Mouse (Mus musculus) forebrain, postnatal 0 days (tissue): Measurements from ENCODE around the gene Arhgap31. TPM values are rescaled to one million over a fixed set of nuclear protein-coding genes. Genes with fewer than 3 reads are reported as not detected.
A peak's percentile ranks its signal among the peaks of the same experiment; 100 is the strongest.

Source experiments
- ATAC-seq: fragments of 200-750 bp; cut with Nextera tagmentation; 2 replicates; pipeline ENCODE4 v1.8.0; 2017; ENCODE audit warnings: mild to moderate bottlenecking, moderate library complexity
- DNase-seq: peaks from one replicate; pipeline ENCODE4 v3.0.0-alpha.2; 2015
- H3K27ac ChIP-seq: fragments of 300-500 bp; sonication (generic); 2 replicates; pipeline ENCODE4 v1.5.1; 2014; ENCODE audit warnings: low read depth, mild to moderate bottlenecking, antibody characterized with exemption, low read length, moderate library complexity, mixed read lengths
- H3K27me3 ChIP-seq: fragments of 300-500 bp; sonication (generic); 2 replicates; pipeline ENCODE4 v1.6.1; 2014; ENCODE audit warnings: mild to moderate bottlenecking, low read length, mixed read lengths; ENCODE audit not compliant: insufficient read depth
- H3K36me3 ChIP-seq: fragments of 300-500 bp; sonication (generic); 2 replicates; pipeline ENCODE4 v1.6.1; 2014; ENCODE audit warnings: mild to moderate bottlenecking, moderate library complexity; ENCODE audit not compliant: insufficient read depth
- H3K4me1 ChIP-seq: fragments of 300-500 bp; sonication (generic); 2 replicates; pipeline ENCODE4 v1.6.1; 2014; ENCODE audit warnings: antibody characterized with exemption; ENCODE audit not compliant: insufficient read depth
- H3K4me2 ChIP-seq: fragments of 300-500 bp; sonication (generic); 2 replicates; pipeline ENCODE4 v1.6.1; 2014; ENCODE audit warnings: low read depth, mild to moderate bottlenecking, moderate library complexity
- H3K4me3 ChIP-seq: fragments of 300-500 bp; sonication (generic); 2 replicates; pipeline ENCODE4 v1.5.1; 2014; ENCODE audit warnings: low read depth, low read length, mixed read lengths
- H3K9ac ChIP-seq: fragments of 300-500 bp; sonication (generic); 2 replicates; pipeline ENCODE4 v1.6.1; 2014; ENCODE audit warnings: mild to moderate bottlenecking
- H3K9me3 ChIP-seq: fragments of 300-500 bp; sonication (generic); 2 replicates; pipeline ENCODE4 v1.6.1; 2016; ENCODE audit warnings: low read length
- CTCF ChIP-seq: sonication (generic); IDR thresholded peaks from 2 replicates; pipeline ENCODE4 v1.5.1; 2016; ENCODE audit warnings: antibody characterized with exemption, control low read depth, low read depth
- WGBS: fragments of 180-500 bp; shearing (Covaris S2); extraction: QIAGEN DNeasy Blood & Tissue Kit; methylation state at CpG from one replicate; pipeline ENCODE4 v1.1.7; 2014; 5-methylcytosine and 5-hydroxymethylcytosine counted together
- polyA plus RNA-seq: library from polyadenylated mRNA; unstranded; fragments of >200 nt; fragmentation: Nextera tagmentation; extraction: Ambion mirVana; gene quantifications from 2 replicates; pipeline ENCODE4 v1.2.1, GENCODE M21; 2015
- total RNA-seq: library from RNA; depleted of rRNA; stranded (reverse); fragments of >200 nt; gene quantifications from 2 replicates; pipeline ENCODE4 v1.2.3, GENCODE M21; 2014; rRNA removed

Gene Arhgap31
- total RNA-seq, result 7.7 and 9.6 TPM in 2 replicates
- polyA plus RNA-seq, result 1.8 and 2.4 TPM in 2 replicates

- DNase-seq (peak; percentile 71), ATAC-seq (peak; percentile 94)
- Histone ChIP-seq H3K4me1 (0 out of 2 replicates have a peak, but pooled peaks cover 5% of the 10 kb centered on the region), H3K27me3 (no peaks in the 10 kb centered on the region), H3K9ac (peak within 1 kb of the TSS; percentile 60), H3K4me2 (peak within 1 kb of the TSS; percentile 85), H3K4me3 (peak within 1 kb of the TSS; percentile 66), H3K27ac (peak within 1 kb of the TSS; percentile 67), H3K36me3 (no peaks in the 10 kb centered on the region), H3K9me3 (no peaks in the 10 kb centered on the region)
- no peak for TF ChIP-seq CTCF
- WGBS, result under 1% methylated on average over 74 of the region's 74 CpGs
These were observed at the start of gene Arhgap31 for GRCm38 (mm10) chr16:38712581-38713403. Gene Arhgap31, minus strand, starts transcription at chr16:38713274.

GRCm38 (mm10) chr16:38762401-38762800 is 49.3 kb upstream of the Arhgap31 start:
- TF ChIP-seq CTCF, result no peak
- H3K36me3 ChIP-seq, result peaks cover 58% of the 10 kb centered on the region
- H3K9ac ChIP-seq, result no peak overlapping the region
- 89% methylated on average over 8 of the region's 8 CpGs for WGBS
- DNase-seq (no peak), ATAC-seq (no peak)
- no peaks in the 10 kb centered on the region for H3K9me3 ChIP-seq
- no peaks in the 10 kb centered on the region for H3K27me3 ChIP-seq
- no peak overlapping the region for H3K4me3 ChIP-seq
- no peak overlapping the region for H3K4me2 ChIP-seq
- H3K27ac ChIP-seq, result no peak overlapping the region
- H3K4me1 ChIP-seq, result no peaks in the 10 kb centered on the region

- Histone ChIP-seq H3K27me3 (no peaks in the 10 kb centered on the region), H3K9ac (no peak overlapping the region), H3K27ac (no peak overlapping the region), H3K36me3 (peaks cover 56% of the 10 kb centered on the region), H3K4me1 (no peaks in the 10 kb centered on the region), H3K9me3 (no peaks in the 10 kb centered on the region), H3K4me2 (no peak overlapping the region), H3K4me3 (no peak overlapping the region)
- ATAC-seq, result no peak
- DNase-seq, result no peak
- WGBS, result 85% methylated on average over 5 of the region's 5 CpGs
- TF ChIP-seq CTCF, result no peak
These were observed 48.9 kb upstream of the Arhgap31 start for GRCm38 (mm10) chr16:38761972-38762371.

GRCm38 (mm10) chr16:38760834-38761375 is 47.8 kb upstream of the Arhgap31 start:
- Histone ChIP-seq H3K9ac (no peak overlapping the region), H3K9me3 (no peaks in the 10 kb centered on the region), H3K27me3 (no peaks in the 10 kb centered on the region), H3K4me1 (no peaks in the 10 kb centered on the region), H3K4me3 (no peak overlapping the region), H3K27ac (no peak overlapping the region), H3K4me2 (no peak overlapping the region), H3K36me3 (peaks cover 51% of the 10 kb centered on the region)
- TF ChIP-seq CTCF, result no peak
- DNase-seq, result no peak
- no peak for ATAC-seq
- WGBS, result 92% methylated on average over 6 of the region's 6 CpGs

GRCm38 (mm10) chr16:38760239-38760638 is 47.2 kb upstream of the Arhgap31 start:
- H3K27me3 ChIP-seq, result no peaks in the 10 kb centered on the region
- no peak overlapping the region for H3K4me2 ChIP-seq
- no peaks in the 10 kb centered on the region for H3K9me3 ChIP-seq
- DNase-seq, result no peak
- WGBS, result 94% methylated on average over 5 of the region's 5 CpGs
- no peak overlapping the region for H3K4me3 ChIP-seq
- H3K36me3 ChIP-seq, result peaks cover 47% of the 10 kb centered on the region
- TF ChIP-seq CTCF, result no peak
- H3K9ac ChIP-seq, result no peak overlapping the region
- no peak overlapping the region for H3K27ac ChIP-seq
- H3K4me1 ChIP-seq, result no peaks in the 10 kb centered on the region
- no peak for ATAC-seq

DNA sequence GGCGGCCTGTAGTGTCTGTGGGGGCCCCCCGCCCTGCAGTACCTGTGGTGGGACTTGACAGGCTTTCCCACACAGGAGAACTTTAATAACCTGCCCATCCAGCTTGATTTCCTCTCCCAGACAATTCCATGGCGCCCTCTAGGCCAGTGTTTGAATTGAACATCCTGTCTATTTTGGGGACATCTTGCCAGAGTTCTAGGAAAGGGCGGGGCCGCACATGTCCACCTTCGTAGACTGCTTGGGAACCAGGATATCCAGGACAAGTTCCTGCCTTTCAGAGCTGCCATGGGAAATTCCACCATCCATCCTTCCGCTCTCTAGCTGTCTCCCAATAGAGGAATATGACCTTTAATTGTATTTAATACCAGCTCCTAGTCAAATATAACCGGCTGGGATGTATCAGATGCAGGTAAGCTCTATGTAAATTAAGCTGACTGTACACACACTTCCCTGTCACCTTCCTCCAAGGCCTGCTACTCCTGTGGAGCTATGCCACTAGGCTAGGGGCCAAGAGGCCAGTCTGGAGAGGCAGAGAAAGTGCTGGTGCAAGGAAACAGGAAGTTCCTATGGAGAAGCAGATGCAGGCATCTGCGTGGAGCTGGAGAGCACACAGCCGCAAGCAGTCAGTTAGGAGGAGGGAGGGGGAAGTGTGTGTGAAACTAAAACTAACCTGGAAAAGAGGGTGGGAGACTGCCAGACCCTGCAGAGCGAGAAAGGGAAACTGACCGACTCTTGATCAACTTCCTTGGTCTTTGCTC is 45.2 kb upstream of the Arhgap31 start:
- H3K9me3 ChIP-seq, result no peaks in the 10 kb centered on the region
- no peak overlapping the region for H3K4me2 ChIP-seq
- 0 out of 2 replicates have a peak, but pooled peaks have one; percentile 10 for TF ChIP-seq CTCF
- 86% methylated on average over 12 of the region's 12 CpGs for WGBS
- DNase-seq (no peak), ATAC-seq (no peak)
- peaks cover 39% of the 10 kb centered on the region for H3K36me3 ChIP-seq
- no peaks in the 10 kb centered on the region for H3K4me1 ChIP-seq
- H3K4me3 ChIP-seq, result no peak overlapping the region
- H3K27ac ChIP-seq, result no peak overlapping the region
- no peaks in the 10 kb centered on the region for H3K27me3 ChIP-seq
- H3K9ac ChIP-seq, result no peak overlapping the region
